Mouse (Mus musculus): ENCODE results near the gene Srsf1. TPM values are rescaled to one million over a fixed set of nuclear protein-coding genes. Genes with fewer than 3 reads are reported as not detected.

Srsf1 gene
- total and polyA plus RNA-seq, 3 experiments = 416 to 812 (median 730) TPM

DNA sequence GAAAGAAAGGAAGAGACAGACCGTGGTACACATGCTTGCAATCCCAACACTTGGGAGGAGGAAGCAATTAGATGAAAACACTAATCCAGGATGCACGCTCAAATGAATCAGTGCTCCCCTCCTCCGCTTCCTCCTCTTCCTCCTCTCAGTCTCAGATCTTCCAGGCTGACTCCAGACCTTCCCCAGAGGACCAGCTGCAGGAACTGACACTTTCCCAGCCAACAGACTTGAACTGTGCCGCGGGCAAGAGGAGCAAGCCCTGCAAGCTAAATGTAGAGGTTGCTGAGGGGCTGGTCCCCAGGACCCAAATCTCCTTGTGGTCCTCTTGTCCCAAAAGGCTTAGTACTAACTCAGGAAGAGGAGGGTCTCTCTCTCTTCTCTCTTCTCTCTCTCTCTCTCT lies 42.0 kb downstream of the Srsf1 start:
- Histone ChIP-seq H3K27ac (ENCODE audit: insufficient read depth, low read depth) (no peak overlapping the region), H3K9me3 (replicated peaks; ENCODE audit: low read length) (peaks cover 2% of the 10 kb centered on the region), H3K4me1 (ENCODE audit: control insufficient read depth in 1 of 2, insufficient read depth in 2 of 2) (peaks cover 6 to 11% of the 10 kb centered on the region in 2 experiments; a peak in 3 of 4 replicates), H3K9ac (ENCODE audit: insufficient read depth, low read depth) (no peak overlapping the region), H3K79me2 (replicated peaks; ENCODE audit: control insufficient read depth, extremely low read depth, insufficient read depth, poor library complexity, severe bottlenecking) (no peaks in the 10 kb centered on the region), H3K4me3 (replicated peaks in 1 of 3; ENCODE audit: low read depth in 2 of 3, low read length in 2 of 3, poor library complexity in 1 of 3) (no peak overlapping the region), H3K36me3 (replicated peaks in 1 of 2; ENCODE audit: control insufficient read depth in 1 of 2, insufficient read depth in 1 of 2, low read length in 1 of 2) (peaks cover 0 to 6% of the 10 kb centered on the region in 2 experiments), H3K4me2 (ENCODE audit: insufficient read depth, low read depth, poor library complexity, severe bottlenecking) (no peak overlapping the region), H3K27me3 (replicated peaks) (peaks cover 9% of the 10 kb centered on the region)
- dilution Hi-C loops (cut with MboI; ENCODE audit: extremely low pct_ligation_motif_present, extremely low pct_unique_long_range_greater_than_20kb, low sequenced_read_pairs) = no loop called here
- in situ Hi-C loops (cut with MboI; ENCODE audit: low pct_ligation_motif_present, low pct_unique_long_range_greater_than_20kb, low sequenced_read_pairs) = no loop called here
- DNase-seq (ENCODE audit: extremely low read depth) = no peak
- TF ChIP-seq POLR2A (IDR thresholded peaks at IDR 0.05; ENCODE audit: low read depth, low read length) = no peak
- TF ChIP-seq PAX5 (IDR thresholded peaks at IDR 0.05; ENCODE audit: low read length) = no peak
- no peak for TF ChIP-seq MYC (IDR thresholded peaks at IDR 0.05; ENCODE audit: low read depth, low read length)
- no peak for TF ChIP-seq CHD1 (IDR thresholded peaks at IDR 0.05; ENCODE audit: low read depth, low read length)
- TF ChIP-seq ZKSCAN1 (IDR thresholded peaks at IDR 0.05; ENCODE audit: borderline replicate concordance, low read depth, low read length) = no peak
- no peak for TF ChIP-seq RAD21 (IDR thresholded peaks at IDR 0.05; ENCODE audit: low read depth, low read length)
- TF ChIP-seq JUN (IDR thresholded peaks at IDR 0.05; ENCODE audit: insufficient read depth, low read depth, low read length) = no peak
- TF ChIP-seq POLR2AphosphoS2 (IDR thresholded peaks at IDR 0.05; ENCODE audit: low read depth, low read length) = no peak
- TF ChIP-seq HCFC1 (IDR thresholded peaks at IDR 0.05; ENCODE audit: low read depth, low read length) = no peak
- no peak for TF ChIP-seq IRF4 (IDR thresholded peaks at IDR 0.05; ENCODE audit: low read depth, low read length)

- no peak for TF ChIP-seq MAZ (IDR thresholded peaks at IDR 0.05; ENCODE audit: low read depth, low read length)
- no peak for TF ChIP-seq HCFC1 (IDR thresholded peaks at IDR 0.05; ENCODE audit: low read depth, low read length)
- TF ChIP-seq E2F4 (IDR thresholded peaks at IDR 0.05; ENCODE audit: insufficient replicate concordance, low read depth, low read length) = no peak
- TF ChIP-seq SMC3 (IDR thresholded peaks at IDR 0.05; ENCODE audit: low read depth, low read length) = no peak
- dilution Hi-C loops (cut with MboI; ENCODE audit: extremely low pct_ligation_motif_present, extremely low pct_unique_long_range_greater_than_20kb, low sequenced_read_pairs) (no loop called here), in situ Hi-C loops (cut with MboI; ENCODE audit: low pct_ligation_motif_present, low pct_unique_long_range_greater_than_20kb, low sequenced_read_pairs) (no loop called here)
- peaks cover 18% of the 10 kb centered on the region for H3K27me3 ChIP-seq (replicated peaks)
- H3K4me2 ChIP-seq (ENCODE audit: insufficient read depth, low read depth, poor library complexity, severe bottlenecking) = no peak overlapping the region
- no peaks in the 10 kb centered on the region for H3K79me2 ChIP-seq (replicated peaks; ENCODE audit: control insufficient read depth, extremely low read depth, insufficient read depth, poor library complexity, severe bottlenecking)
- no peak overlapping the region for H3K9ac ChIP-seq (ENCODE audit: insufficient read depth, low read depth)
- peaks cover 6 to 7% of the 10 kb centered on the region in 2 experiments; a peak in 3 of 4 replicates for H3K4me1 ChIP-seq (ENCODE audit: control insufficient read depth in 1 of 2, insufficient read depth in 2 of 2)
- no peaks in the 10 kb centered on the region for H3K36me3 ChIP-seq (replicated peaks in 1 of 2; ENCODE audit: control insufficient read depth in 1 of 2, insufficient read depth in 1 of 2, low read length in 1 of 2)
- H3K9me3 ChIP-seq (replicated peaks; ENCODE audit: low read length) = peaks cover 2% of the 10 kb centered on the region
- no peak overlapping the region for H3K27ac ChIP-seq (ENCODE audit: insufficient read depth, low read depth)
- no peak for DNase-seq (ENCODE audit: extremely low read depth)
- no peak overlapping the region for H3K4me3 ChIP-seq (replicated peaks in 1 of 3; ENCODE audit: low read depth in 2 of 3, low read length in 2 of 3, poor library complexity in 1 of 3)
These were observed 43.1 kb downstream of the Srsf1 start for GRCm38 (mm10) chr11:88090293-88090692.

DNA sequence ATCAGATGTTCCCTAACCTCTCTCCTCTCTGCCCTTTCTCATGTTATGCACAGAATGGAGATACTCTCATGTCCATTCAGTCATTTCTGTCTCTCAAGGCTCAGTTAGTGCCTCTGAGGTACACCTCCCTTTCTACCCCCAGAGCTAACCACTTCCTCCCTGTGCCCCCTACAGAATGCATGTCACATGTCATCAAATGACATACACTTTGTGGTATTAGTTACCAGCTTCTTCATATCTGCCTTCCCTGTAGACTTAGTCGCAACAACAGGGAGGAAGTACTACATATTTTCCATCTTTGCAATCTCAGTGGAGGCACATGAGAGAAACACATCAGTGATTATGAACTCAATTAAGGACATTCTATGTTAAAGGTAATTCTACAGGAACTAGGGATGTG lies 44.8 kb downstream of the Srsf1 start:
- Histone ChIP-seq H3K79me2 (replicated peaks; ENCODE audit: control insufficient read depth, extremely low read depth, insufficient read depth, poor library complexity, severe bottlenecking) (no peaks in the 10 kb centered on the region), H3K4me1 (ENCODE audit: control insufficient read depth in 1 of 2, insufficient read depth in 2 of 2) (peaks cover 6 to 7% of the 10 kb centered on the region in 2 experiments; a peak in 3 of 4 replicates), H3K9ac (ENCODE audit: insufficient read depth, low read depth) (no peak overlapping the region), H3K36me3 (replicated peaks in 1 of 2; ENCODE audit: control insufficient read depth in 1 of 2, insufficient read depth in 1 of 2, low read length in 1 of 2) (no peaks in the 10 kb centered on the region), H3K4me2 (ENCODE audit: insufficient read depth, low read depth, poor library complexity, severe bottlenecking) (no peak overlapping the region), H3K27ac (ENCODE audit: insufficient read depth, low read depth) (no peak overlapping the region), H3K4me3 (replicated peaks in 1 of 3; ENCODE audit: low read depth in 2 of 3, low read length in 2 of 3, poor library complexity in 1 of 3) (no peak overlapping the region), H3K27me3 (replicated peaks) (peaks cover 31% of the 10 kb centered on the region), H3K9me3 (replicated peaks; ENCODE audit: low read length) (peaks cover 2% of the 10 kb centered on the region)
- DNase-seq (ENCODE audit: extremely low read depth) = no peak
- dilution Hi-C loops (cut with MboI; ENCODE audit: extremely low pct_ligation_motif_present, extremely low pct_unique_long_range_greater_than_20kb, low sequenced_read_pairs) = no loop called here
- in situ Hi-C loops (cut with MboI; ENCODE audit: low pct_ligation_motif_present, low pct_unique_long_range_greater_than_20kb, low sequenced_read_pairs) = no loop called here
- no peak for TF ChIP-seq SMC3 (IDR thresholded peaks at IDR 0.05; ENCODE audit: low read depth, low read length)
- no peak for TF ChIP-seq ETS1 (conservative IDR thresholded peaks at IDR 0.05; ENCODE audit: low read depth, low read length)
- 0 out of 2 replicates have a peak, but pooled peaks have one; percentile 27 for TF ChIP-seq BHLHE40 (IDR thresholded peaks at IDR 0.05; ENCODE audit: low read depth, low read length)

Measured in CH12.LX (cell line).